Mouse (Mus musculus) adrenal gland, postnatal 4 days (tissue): ENCODE data around the gene Pdx1. TPM values are rescaled to one million over a fixed set of nuclear protein-coding genes. Genes with fewer than 3 reads are reported as not detected.
A peak's percentile ranks its signal among the peaks of the same experiment; 100 is the strongest.

Experiments
- DNase-seq, 2 experiments: peaks; one replicate each; pipeline ENCODE4 v3.0.0; 2021 to 2022; ENCODE audit warnings: low spot score in 2 of 2, mixed read lengths in 2 of 2
- total RNA-seq, 2 experiments: library from RNA; stranded (reverse); gene quantifications; 2 replicates each; pipeline ENCODE4 v1.2.3; 2021

Pdx1 gene
- total RNA-seq, 2 experiments from 2014 or later, result 1.8 TPM; not detected in 1

DNA sequence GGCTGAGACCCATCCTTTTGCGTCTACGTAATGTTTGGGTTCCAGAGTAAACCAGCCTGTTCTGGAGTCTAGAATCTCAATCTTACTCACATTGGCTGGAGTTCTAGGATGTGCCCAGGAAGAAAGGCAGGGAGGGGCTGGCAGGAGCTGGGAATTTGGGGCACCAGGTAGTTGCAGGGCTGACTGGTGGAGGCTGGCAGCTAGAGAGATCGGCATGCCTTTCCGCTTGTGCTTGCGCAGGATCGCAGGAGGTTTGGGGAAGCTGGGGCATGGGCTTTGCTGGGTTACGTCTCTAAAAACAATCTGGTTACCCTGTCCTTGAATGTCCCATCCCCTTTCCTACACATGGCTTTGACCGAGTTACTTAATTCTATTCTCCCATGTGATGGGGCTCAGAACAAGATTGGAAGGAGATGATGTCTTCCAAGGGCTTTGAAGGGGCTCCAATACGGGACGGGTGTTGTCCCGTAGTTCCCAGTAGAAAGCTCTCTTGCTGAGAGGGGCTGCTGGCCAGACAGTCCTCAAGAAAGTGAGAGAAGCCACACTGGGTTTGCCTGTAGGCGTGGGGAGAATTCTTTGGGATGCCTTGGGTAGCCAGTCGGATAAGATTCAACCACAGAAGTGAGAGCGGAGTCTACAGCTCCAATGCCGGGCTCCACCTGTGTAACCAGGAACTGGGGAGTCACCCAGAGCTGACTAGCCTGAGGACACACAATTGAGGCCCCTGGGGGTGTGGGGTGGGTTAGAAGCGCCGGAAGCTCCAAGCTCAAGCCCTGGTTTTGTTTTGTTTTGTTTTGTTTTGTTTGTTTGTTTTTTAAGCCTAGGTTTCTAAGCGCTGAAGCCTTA is 7.2 kb downstream of the Pdx1 start:
- no peak for DNase-seq

- DNase-seq, result no peak
Measured at GRCm38 (mm10) chr5:147277547-147277925, 7.8 kb downstream of the Pdx1 start.

- DNase-seq, result no peak
Measured at GRCm38 (mm10) chr5:147284365-147284764, 14.6 kb downstream of the Pdx1 start.

DNA sequence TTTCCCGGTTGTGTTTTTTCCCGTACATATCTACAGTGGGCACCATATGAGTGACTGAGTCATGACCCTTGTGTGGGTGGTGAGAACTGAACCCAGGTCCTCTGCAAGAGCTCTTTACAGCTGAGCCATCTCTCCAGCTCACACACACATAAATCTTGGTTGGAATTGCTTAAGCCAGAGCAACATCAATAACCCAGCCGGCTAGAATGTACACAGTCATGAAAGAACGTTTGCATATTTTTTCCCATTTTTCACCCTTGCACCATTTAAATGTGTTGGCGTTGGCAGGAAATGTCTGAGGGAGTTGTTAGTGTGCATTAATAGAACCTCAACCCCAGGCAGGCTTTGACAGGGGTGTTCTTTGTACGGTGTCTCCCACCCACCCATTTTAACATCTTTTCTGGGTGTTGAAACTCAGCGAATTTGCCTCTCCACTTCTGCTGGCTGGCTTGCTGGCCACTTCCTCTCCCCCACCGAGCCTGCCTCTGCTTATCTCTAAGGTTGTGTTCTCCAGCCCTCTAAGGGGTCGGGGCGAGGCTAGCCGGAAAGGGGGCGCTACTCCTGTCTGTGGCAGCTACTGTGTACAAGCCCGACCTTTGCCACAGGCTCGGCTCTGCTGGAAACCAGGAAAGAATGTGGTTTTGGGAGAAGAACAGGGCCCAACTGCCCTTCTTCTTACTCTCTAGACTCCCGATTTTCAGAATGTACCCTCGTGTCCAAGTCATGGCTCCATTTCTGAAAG is 22.2 kb downstream of the Pdx1 start:
- no peak for DNase-seq

GRCm38 (mm10) chr5:147292506-147293120 is 22.9 kb downstream of the Pdx1 start:
- DNase-seq, result no peak

GRCm38 (mm10) chr5:147293127-147293910 is 23.6 kb downstream of the Pdx1 start:
- peak in 1 of 2 experiments; percentile 33 for DNase-seq

DNA sequence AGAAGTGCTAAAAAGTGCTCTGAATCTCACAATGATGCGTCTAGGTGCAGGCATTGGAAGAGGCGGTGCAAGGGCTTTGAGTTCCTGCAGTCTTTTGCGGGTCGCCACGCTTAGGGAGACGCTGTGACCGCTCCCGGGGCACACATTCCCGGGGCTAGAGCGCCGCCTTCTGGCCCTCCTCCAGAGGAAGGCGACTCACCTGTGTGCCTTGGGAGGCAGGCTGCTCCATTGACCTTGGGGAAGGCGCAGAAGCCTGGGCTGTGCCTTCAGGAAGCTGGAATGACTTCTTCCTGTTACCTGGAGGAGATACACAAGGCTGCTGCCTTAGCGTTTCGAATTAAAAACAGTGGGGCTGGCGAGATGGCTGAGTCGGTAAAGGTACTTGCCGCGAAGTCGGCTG is 24.4 kb downstream of the Pdx1 start:
- no peak for DNase-seq

- no peak for DNase-seq
Measured at GRCm38 (mm10) chr5:147297249-147297648, 27.5 kb downstream of the Pdx1 start.

- no peak for DNase-seq
Measured at GRCm38 (mm10) chr5:147299255-147300000, 29.7 kb downstream of the Pdx1 start.

DNA sequence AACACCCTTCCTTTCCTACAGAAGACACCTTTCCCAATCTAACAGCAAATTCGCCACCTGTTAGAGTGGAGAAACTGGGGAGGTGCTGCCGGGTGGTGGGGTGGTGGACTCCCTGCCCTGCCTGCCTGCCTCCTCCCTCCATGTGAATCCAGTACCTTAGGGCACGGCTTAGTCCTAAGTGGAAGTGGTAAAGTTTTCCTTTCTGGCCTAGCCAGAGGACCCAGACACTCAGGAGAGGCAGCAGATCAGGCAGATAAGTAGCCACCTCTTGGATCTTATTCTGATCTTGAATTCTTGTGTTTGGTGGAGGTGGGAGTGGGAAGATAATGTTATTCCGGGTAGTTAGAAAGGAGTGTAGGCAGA is 30.2 kb downstream of the Pdx1 start:
- no peak for DNase-seq

GRCm38 (mm10) chr5:147300917-147301780 is 31.4 kb downstream of the Pdx1 start:
- DNase-seq, result no peak

GRCm38 (mm10) chr5:147301781-147302070 is 32.0 kb downstream of the Pdx1 start:
- DNase-seq, result no peak

- DNase-seq, result no peak
Measured at GRCm38 (mm10) chr5:147302141-147302540, 32.4 kb downstream of the Pdx1 start.

- no peak for DNase-seq
Measured at GRCm38 (mm10) chr5:147302746-147303400, 33.1 kb downstream of the Pdx1 start.

DNA sequence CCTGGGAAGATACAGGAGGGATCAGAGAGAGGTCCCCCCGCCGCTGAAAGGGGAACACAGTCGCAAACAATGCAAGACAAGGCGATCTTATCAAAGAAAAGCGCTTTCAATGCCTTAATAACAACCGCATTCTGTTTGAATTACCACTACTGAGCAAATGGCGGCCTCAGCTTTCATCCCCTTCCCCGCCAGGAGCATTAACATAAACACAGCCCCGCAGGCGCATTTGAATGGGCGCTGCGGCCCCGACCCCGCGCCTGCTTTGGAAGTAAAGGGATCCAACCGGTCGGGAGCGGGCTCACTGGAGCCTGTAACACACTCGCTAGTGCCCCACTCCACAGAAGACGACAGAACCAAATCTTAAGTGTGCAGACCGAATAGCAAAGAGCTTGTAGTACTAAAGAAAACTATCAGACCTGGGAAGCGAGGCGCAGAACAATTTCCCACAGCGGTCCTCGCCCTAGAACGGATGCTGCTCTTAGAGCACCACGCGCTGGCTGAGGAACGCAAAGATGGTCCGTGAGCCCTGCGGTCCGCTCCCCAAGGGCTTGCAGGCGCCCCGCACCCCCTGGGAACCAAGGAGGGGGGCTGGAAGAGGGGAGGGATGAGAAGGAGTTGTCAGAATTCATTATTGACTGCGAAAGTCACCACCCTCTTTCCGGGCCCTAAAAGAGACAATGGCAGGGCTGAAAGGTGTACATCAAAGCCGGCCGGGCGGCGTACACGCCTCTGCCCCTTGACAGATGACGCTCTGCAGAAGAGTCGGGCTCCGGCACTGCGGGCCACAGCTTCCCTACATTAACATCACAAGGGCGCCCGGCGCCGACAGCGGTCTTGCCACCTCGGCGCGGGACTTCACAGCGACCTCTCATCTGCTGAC is 34.8 kb downstream of the Pdx1 start:
- no peak for DNase-seq

- no peak for DNase-seq
Measured at GRCm38 (mm10) chr5:147305166-147305565, 35.4 kb downstream of the Pdx1 start.

DNA sequence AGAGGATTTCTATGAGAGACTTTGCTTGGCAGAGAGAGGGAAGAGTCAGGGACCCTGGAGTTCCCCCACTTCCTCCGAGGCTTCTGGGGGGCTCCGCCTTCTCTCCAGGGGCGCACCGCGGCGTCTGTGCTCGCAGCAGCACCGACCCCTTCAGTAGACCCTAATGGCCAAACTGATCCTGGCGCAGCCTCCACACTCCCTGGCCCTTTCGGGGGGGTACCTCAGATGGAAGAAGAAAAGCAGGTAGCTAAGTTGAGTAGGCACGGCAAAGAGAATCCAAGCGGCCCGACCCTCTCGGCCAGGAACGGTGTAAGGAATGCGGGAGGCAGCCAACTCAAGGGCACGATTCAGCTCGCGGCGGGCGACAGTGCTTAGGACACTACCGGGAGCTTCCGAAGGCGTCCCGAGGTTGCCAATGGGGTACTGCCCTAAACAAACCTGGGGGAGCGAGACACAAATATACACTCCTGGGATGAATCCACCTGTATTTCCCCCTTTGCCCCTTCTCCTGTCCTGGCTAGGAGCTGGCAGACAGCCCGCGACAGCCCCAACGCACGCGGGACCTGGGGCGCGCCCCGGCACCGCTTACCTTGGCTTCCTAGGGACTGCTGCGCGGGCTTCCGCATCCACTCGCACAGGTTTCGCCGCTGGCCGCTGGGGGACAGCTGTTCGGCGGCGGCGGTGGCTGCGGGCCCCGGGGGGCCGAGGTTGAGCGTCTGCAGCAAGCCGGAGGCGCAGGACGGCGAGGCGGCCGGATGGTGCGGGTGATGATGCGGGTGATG is 36.3 kb downstream of the Pdx1 start:
- no peak for DNase-seq
